Mouse (Mus musculus) bone marrow, adult 2 months (tissue): ENCODE measurements around the gene Tpx2.

Experiments used
- CTCF ChIP-seq: fragments of 200-500 bp; IDR thresholded peaks from 2 replicates; pipeline ENCODE4 v1.5.1; 2011; ENCODE audit warnings: low read length, control low read depth; ENCODE audit not compliant: control insufficient read depth, insufficient read depth
- POLR2A ChIP-seq: fragments of 200-500 bp; IDR thresholded peaks from 2 replicates; pipeline ENCODE4 v1.6.1; 2011; ENCODE audit warnings: low read depth, mild to moderate bottlenecking, control low read depth, low read length, borderline replicate concordance; ENCODE audit not compliant: control insufficient read depth

DNA sequence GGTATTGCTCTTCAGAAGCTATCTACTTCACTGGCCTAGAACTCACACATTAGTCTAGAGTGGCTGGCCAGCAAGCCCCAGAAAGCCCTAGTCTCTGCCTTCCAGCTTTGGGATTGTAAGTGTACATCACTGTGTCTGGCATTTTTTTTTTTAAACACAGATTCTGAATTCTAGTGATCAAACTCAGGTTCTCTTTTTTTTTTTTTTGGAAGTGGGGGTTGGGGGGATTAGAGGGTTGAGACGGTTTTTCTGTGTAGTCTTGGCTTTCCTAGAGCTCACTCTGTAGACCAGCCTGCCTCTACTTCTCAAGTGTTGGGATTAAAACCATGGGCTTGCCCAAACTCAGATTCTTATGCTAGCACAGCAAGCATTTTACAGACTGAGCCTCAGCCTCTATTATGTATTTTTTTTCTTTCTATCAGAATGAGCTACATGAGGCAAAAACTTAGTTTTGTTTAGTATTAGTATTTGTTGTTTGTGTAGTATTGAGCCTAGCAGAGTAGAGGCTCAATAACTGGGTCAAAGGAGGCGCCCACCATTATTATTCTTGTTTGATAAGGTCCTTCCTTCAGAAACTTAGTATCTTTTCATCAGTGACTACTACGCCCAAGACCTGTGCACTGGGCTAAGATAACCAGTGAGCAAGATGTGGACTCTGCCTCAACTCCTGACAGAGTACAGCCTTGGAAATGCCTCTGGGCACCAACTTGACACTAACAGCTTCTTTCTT, 23.2 kb upstream of the Tpx2 start:
- TF ChIP-seq CTCF (no peak), POLR2A (no peak)
